Mouse (Mus musculus): ENCODE measurements at regions not wholly inside any gene's neighbourhood (a gene's known extent, or its start where the extent isn't known, plus 50 kb on each side); places are given as distances from the start of the nearest gene placed in this dataset.

DNA sequence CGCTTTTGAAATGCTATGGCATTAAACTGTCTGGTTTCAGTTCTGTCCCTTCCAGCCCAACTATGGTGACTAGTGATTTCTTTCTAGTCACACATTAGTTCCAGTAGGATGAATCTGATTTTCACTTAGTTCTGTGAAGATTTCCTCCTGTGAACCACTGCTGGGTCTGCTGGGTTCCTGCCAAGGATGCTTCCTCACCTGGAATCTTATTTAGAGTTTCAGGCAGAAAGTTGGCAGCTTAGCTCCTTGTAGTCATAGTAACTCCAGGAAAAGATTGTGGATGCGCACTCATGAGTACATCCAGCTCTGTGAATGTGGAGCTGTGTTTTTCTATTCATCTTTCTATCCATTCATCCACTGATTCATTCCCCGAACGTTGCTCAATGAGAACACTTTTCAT, 699.5 kb downstream of the Cdh11 start:
- no peak overlapping the region for H3K27ac ChIP-seq
- no peak overlapping the region for H3K4me2 ChIP-seq (ENCODE audit: low read depth, low read length)
- TF ChIP-seq CTCF (IDR thresholded peaks at IDR 0.05; ENCODE audit: low read depth) = no peak
- ATAC-seq (peak; percentile 86), DNase-seq (ENCODE audit: low spot score) (peak; percentile 83)
- H3K9me3 ChIP-seq (ENCODE audit: low read length) = no peaks in the 10 kb centered on the region
- H3K4me1 ChIP-seq (ENCODE audit: insufficient read depth, low read length) = no peaks in the 10 kb centered on the region
- H3K9ac ChIP-seq (replicated peaks; ENCODE audit: low read length) = no peak overlapping the region
- no peak overlapping the region for H3K4me3 ChIP-seq (ENCODE audit: low read length)
- H3K27me3 ChIP-seq (ENCODE audit: insufficient read depth, low read length) = no peaks in the 10 kb centered on the region
- WGBS = 41% methylated on average over 4 of the region's 4 CpGs
- H3K36me3 ChIP-seq (ENCODE audit: insufficient read depth, low read length) = no peaks in the 10 kb centered on the region

DNA sequence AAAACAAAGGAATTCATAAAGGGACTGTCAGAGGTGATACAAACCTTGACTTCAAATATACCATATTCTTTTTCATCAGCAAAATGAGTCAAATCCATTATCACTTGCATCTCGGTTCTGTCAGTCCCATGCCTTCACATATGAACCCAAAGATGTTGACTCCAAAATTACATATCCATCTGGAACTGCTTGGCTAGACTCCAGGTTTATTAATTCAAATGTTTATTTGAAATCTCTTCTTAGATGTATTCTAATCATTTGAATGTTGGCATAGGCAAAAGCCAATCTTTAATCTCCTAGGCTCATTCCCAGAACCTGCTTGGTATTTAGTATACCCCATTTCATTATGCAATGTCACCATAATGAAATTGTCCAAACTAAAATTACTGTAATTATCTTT, 709.8 kb downstream of the Cdh11 start:
- ATAC-seq (no peak), DNase-seq (ENCODE audit: low spot score) (no peak)
- Histone ChIP-seq H3K27ac (no peak overlapping the region), H3K27me3 (ENCODE audit: insufficient read depth, low read length) (no peaks in the 10 kb centered on the region), H3K9me3 (ENCODE audit: low read length) (no peaks in the 10 kb centered on the region), H3K36me3 (ENCODE audit: insufficient read depth, low read length) (no peaks in the 10 kb centered on the region), H3K4me2 (ENCODE audit: low read depth, low read length) (no peak overlapping the region), H3K4me3 (ENCODE audit: low read length) (no peak overlapping the region), H3K9ac (replicated peaks; ENCODE audit: low read length) (no peak overlapping the region), H3K4me1 (ENCODE audit: insufficient read depth, low read length) (no peaks in the 10 kb centered on the region)
- TF ChIP-seq CTCF (IDR thresholded peaks at IDR 0.05; ENCODE audit: low read depth) = no peak
- 56% methylated on average over 1 of the region's 1 CpGs for WGBS

DNA sequence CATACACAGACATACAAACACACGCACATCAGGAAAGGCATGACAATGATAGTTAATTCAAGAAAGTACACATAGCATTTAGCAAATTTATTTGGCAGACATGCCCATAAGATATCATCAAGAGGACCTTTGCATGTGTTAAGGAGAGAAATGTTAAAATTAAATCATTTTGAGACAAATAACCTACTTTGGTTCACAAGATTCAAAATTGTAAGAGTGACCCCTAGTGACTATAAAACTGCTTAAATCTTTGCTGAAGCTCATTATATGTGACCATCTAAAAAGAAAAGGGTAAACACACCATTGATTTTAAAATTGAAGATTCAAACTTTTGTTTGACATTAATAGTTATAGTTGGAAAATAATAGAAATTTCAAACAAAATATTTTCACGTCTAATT, 721.3 kb downstream of the Cdh11 start:
- no peak overlapping the region for H3K9ac ChIP-seq (replicated peaks; ENCODE audit: low read length)
- H3K9me3 ChIP-seq (ENCODE audit: low read length) = no peaks in the 10 kb centered on the region
- H3K27ac ChIP-seq = no peak overlapping the region
- no peak overlapping the region for H3K4me2 ChIP-seq (ENCODE audit: low read depth, low read length)
- DNase-seq (ENCODE audit: low spot score) (no peak), ATAC-seq (no peak)
- H3K4me3 ChIP-seq (ENCODE audit: low read length) = no peak overlapping the region
- TF ChIP-seq CTCF (IDR thresholded peaks at IDR 0.05; ENCODE audit: low read depth) = 0 out of 2 replicates have a peak, but pooled peaks have one; percentile 1
- 95% methylated on average over 2 of the region's 2 CpGs for WGBS
- no peaks in the 10 kb centered on the region for H3K27me3 ChIP-seq (ENCODE audit: insufficient read depth, low read length)
- H3K36me3 ChIP-seq (ENCODE audit: insufficient read depth, low read length) = no peaks in the 10 kb centered on the region
- no peaks in the 10 kb centered on the region for H3K4me1 ChIP-seq (ENCODE audit: insufficient read depth, low read length)

DNA sequence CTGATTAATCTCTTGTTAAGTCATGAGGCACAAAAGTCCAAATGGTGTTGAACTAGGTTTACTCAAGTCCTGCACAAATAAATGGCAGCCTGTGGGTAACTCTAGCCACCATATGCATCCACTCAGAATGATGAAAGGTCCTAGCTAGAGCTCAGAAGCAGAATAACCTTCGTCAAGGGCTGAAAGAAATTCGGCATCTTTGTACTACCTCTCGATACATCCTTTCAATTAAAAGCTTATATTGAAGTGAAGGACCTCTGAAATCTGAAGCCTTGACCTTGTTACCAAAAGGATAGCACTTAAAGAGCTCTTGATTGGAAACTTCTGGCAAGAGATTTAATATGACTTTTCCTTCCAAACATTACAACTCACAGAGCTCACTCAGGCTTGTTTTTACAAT, 732.0 kb downstream of the Cdh11 start:
- Histone ChIP-seq H3K4me2 (ENCODE audit: low read depth, low read length) (no peak overlapping the region), H3K4me1 (ENCODE audit: insufficient read depth, low read length) (no peaks in the 10 kb centered on the region), H3K9me3 (ENCODE audit: low read length) (no peaks in the 10 kb centered on the region), H3K9ac (replicated peaks; ENCODE audit: low read length) (no peak overlapping the region), H3K36me3 (ENCODE audit: insufficient read depth, low read length) (no peaks in the 10 kb centered on the region), H3K27me3 (ENCODE audit: insufficient read depth, low read length) (no peaks in the 10 kb centered on the region), H3K27ac (no peak overlapping the region), H3K4me3 (ENCODE audit: low read length) (no peak overlapping the region)
- TF ChIP-seq CTCF (IDR thresholded peaks at IDR 0.05; ENCODE audit: low read depth) = no peak
- ATAC-seq (no peak), DNase-seq (ENCODE audit: low spot score) (no peak)
- 95% methylated on average over 3 of the region's 3 CpGs for WGBS

DNA sequence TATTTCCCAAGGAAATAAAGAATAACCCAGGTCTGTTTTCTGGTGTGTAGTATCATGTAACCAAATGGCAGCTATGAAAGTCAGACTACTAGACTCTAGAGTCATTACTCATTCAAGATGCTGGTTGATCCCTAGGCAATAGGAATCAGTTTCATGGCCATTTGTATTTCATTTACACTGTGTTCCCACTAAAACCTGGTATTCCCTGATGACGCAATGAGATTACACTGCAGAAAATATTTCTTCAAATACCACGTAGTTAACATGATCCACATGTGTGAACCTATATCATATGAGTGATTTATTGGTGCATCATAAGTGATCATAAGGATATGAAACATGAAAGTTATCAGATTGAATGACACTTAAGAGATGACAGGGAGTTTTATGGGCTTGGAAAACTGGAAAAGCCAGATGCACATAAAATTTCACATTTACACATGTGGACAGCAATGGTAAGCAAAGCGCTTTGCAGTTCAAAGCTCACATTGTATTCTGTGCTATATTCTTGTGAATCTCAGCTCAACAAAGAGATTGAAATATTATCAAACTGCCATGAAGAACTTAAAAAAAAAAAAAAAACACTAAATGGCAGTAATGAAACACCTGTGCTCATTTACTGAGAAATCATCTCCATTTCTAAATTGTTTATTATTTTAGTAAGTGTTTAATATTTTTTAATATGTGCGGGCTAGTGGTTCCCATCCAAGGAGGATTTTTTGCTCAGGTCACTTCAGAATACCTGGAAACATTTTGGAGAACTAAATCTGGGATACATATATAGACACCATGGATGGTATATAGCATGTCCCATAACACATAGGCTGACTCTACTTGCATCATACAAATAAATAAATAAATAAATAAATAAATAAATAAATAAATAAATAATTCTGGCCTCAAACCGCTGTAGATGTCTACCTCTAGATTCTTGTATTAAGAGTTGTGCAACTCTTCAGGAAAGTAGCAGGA, 758.2 kb downstream of the Cdh11 start:
- Histone ChIP-seq H3K9ac (replicated peaks; ENCODE audit: low read length) (no peak overlapping the region), H3K27ac (no peak overlapping the region), H3K36me3 (ENCODE audit: insufficient read depth, low read length) (no peaks in the 10 kb centered on the region), H3K27me3 (ENCODE audit: insufficient read depth, low read length) (no peaks in the 10 kb centered on the region), H3K4me2 (ENCODE audit: low read depth, low read length) (no peak overlapping the region), H3K4me1 (ENCODE audit: insufficient read depth, low read length) (no peaks in the 10 kb centered on the region), H3K9me3 (ENCODE audit: low read length) (no peaks in the 10 kb centered on the region), H3K4me3 (ENCODE audit: low read length) (no peak overlapping the region)
- TF ChIP-seq CTCF (IDR thresholded peaks at IDR 0.05; ENCODE audit: low read depth) = no peak
- no peak for ATAC-seq
- DNase-seq (ENCODE audit: low spot score) = no peak
- 92% methylated on average over 5 of the region's 5 CpGs for WGBS

DNA sequence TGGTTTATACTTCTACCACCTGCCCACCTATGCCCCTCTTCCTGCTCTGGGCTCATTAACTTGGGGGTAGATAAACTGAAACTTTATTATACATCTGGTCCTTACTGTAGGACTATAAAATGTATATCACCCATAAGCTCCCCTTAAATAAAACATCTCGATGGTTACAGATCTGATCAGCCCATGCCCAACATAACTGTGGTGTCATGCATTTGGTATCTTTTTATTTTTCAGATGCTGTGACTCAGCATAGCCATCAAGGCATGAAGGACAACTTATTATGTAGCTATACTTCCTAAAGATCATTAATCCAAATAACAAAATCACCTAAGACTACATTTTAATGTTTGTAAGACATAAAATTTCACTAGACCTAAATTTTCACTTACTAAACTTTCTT, 761.0 kb downstream of the Cdh11 start:
- Histone ChIP-seq H3K9ac (replicated peaks; ENCODE audit: low read length) (no peak overlapping the region), H3K4me2 (ENCODE audit: low read depth, low read length) (no peak overlapping the region), H3K27ac (no peak overlapping the region), H3K27me3 (ENCODE audit: insufficient read depth, low read length) (no peaks in the 10 kb centered on the region), H3K36me3 (ENCODE audit: insufficient read depth, low read length) (no peaks in the 10 kb centered on the region), H3K4me3 (ENCODE audit: low read length) (no peak overlapping the region), H3K9me3 (ENCODE audit: low read length) (no peaks in the 10 kb centered on the region), H3K4me1 (ENCODE audit: insufficient read depth, low read length) (no peaks in the 10 kb centered on the region)
- no peak for TF ChIP-seq CTCF (IDR thresholded peaks at IDR 0.05; ENCODE audit: low read depth)
- DNase-seq (ENCODE audit: low spot score) (no peak), ATAC-seq (no peak)
- WGBS = 79% methylated on average over 1 of the region's 1 CpGs

DNA sequence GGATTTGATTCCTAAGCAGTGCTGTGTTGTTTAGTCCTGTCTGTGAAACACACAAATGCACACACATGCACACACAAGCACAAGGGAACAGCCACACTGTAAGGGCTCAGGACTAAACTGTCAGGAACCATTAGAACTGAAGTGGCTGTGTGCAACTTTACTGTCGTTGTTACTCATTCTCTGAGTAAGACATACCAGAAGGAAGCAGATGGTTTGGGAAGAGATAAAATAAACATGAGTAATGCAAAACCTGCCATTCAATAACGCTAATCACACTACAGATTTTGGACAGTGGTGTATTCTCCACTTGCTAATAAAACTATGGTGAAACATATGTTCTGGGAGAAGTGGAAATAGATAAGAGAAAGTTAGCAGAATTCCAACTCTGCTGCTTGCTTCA, 767.7 kb downstream of the Cdh11 start:
- Histone ChIP-seq H3K9ac (replicated peaks; ENCODE audit: low read length) (no peak overlapping the region), H3K27ac (no peak overlapping the region), H3K9me3 (ENCODE audit: low read length) (no peaks in the 10 kb centered on the region), H3K4me3 (ENCODE audit: low read length) (no peak overlapping the region), H3K27me3 (ENCODE audit: insufficient read depth, low read length) (no peaks in the 10 kb centered on the region), H3K4me1 (ENCODE audit: insufficient read depth, low read length) (no peaks in the 10 kb centered on the region), H3K36me3 (ENCODE audit: insufficient read depth, low read length) (no peaks in the 10 kb centered on the region), H3K4me2 (ENCODE audit: low read depth, low read length) (no peak overlapping the region)
- 68% methylated on average over 2 of the region's 2 CpGs for WGBS
- TF ChIP-seq CTCF (IDR thresholded peaks at IDR 0.05; ENCODE audit: low read depth) = no peak
- DNase-seq (ENCODE audit: low spot score) (no peak), ATAC-seq (no peak)

Measured in hindbrain, postnatal 0 days (tissue).